Mouse (Mus musculus) splenic B cell, adult 2 months (primary cell): Measurements from ENCODE around the gene Tfdp2.

Experiments
- DNase-seq: peaks from one replicate; pipeline ENCODE4 v3.0.0-alpha.2; 2011; ENCODE audit warnings: low read depth, low spot score
- H3K27me3 ChIP-seq: 2 replicates; pipeline ENCODE4 v1.6.1; 2012; ENCODE audit warnings: mild to moderate bottlenecking, low read length, moderate library complexity, mixed read lengths; ENCODE audit not compliant: control insufficient read depth, poor library complexity, insufficient read depth, severe bottlenecking
- H3K36me3 ChIP-seq: 2 replicates; pipeline ENCODE4 v1.6.1; 2012; ENCODE audit warnings: mild to moderate bottlenecking, low read length, moderate library complexity, mixed read lengths; ENCODE audit not compliant: control insufficient read depth, poor library complexity, insufficient read depth, severe bottlenecking

Tfdp2 gene

GRCm38 (mm10) chr9:96353799-96354198, 157.7 kb downstream of the Tfdp2 start:
- DNase-seq = no peak
- no peaks in the 10 kb centered on the region for H3K36me3 ChIP-seq
- no peaks in the 10 kb centered on the region for H3K27me3 ChIP-seq

- Histone ChIP-seq H3K27me3 (no peaks in the 10 kb centered on the region), H3K36me3 (no peaks in the 10 kb centered on the region)
- no peak for DNase-seq
Observed at GRCm38 (mm10) chr9:96360056-96360455, 164.0 kb downstream of the Tfdp2 start.

- Histone ChIP-seq H3K27me3 (no peaks in the 10 kb centered on the region), H3K36me3 (no peaks in the 10 kb centered on the region)
- peak; percentile 72 for DNase-seq
Observed at GRCm38 (mm10) chr9:96363581-96364140, 167.6 kb downstream of the Tfdp2 start.

GRCm38 (mm10) chr9:96364141-96364838, 168.2 kb downstream of the Tfdp2 start, which contains the start of gene Atp1b3:
Gene Atp1b3, minus strand, starts transcription at chr9:96364442.
- peak; percentile 98 for DNase-seq
- Histone ChIP-seq H3K36me3 (no peaks in the 10 kb centered on the region), H3K27me3 (no peaks in the 10 kb centered on the region)

- Histone ChIP-seq H3K27me3 (no peaks in the 10 kb centered on the region), H3K36me3 (no peaks in the 10 kb centered on the region)
- no peak for DNase-seq
Observed at GRCm38 (mm10) chr9:96365271-96365872, 169.3 kb downstream of the Tfdp2 start.

- DNase-seq = no peak
- Histone ChIP-seq H3K27me3 (no peaks in the 10 kb centered on the region), H3K36me3 (no peaks in the 10 kb centered on the region)
Observed at GRCm38 (mm10) chr9:96369654-96370384, 173.7 kb downstream of the Tfdp2 start.

GRCm38 (mm10) chr9:96371075-96371474, 175.0 kb downstream of the Tfdp2 start:
- DNase-seq = no peak
- H3K27me3 ChIP-seq = no peaks in the 10 kb centered on the region

More at GRCm38 (mm10) chr9:96371075-96371474, 175.0 kb downstream of the Tfdp2 start:
- H3K36me3 ChIP-seq = no peaks in the 10 kb centered on the region
